Mouse (Mus musculus): Measurements from ENCODE around the gene Tarbp1. TPM values are rescaled to one million over a fixed set of nuclear protein-coding genes. Genes with fewer than 3 reads are reported as not detected.

Gene Tarbp1
- polyA plus RNA-seq, 1 experiment from 2014 or later: 2.8 TPM

GRCm38 (mm10) chr8:126379580-126379979 lies 95.3 kb downstream of the Tarbp1 start:
- Histone ChIP-seq H3K4me2 (ENCODE audit: low read depth) (no peak overlapping the region), H3K4me3 (ENCODE audit: low read depth, low read length) (no peak overlapping the region), H3K27ac (ENCODE audit: low read depth, low read length) (no peak overlapping the region), H3K9me3 (ENCODE audit: control insufficient read depth, low read length) (no peaks in the 10 kb centered on the region), H3K9ac (ENCODE audit: low read length) (no peak overlapping the region), H3K27me3 (ENCODE audit: control insufficient read depth, insufficient read depth, low read length) (no peaks in the 10 kb centered on the region), H3K36me3 (ENCODE audit: control insufficient read depth, insufficient read depth, low read length) (no peaks in the 10 kb centered on the region), H3K4me1 (ENCODE audit: control insufficient read depth, insufficient read depth, low read length) (no peaks in the 10 kb centered on the region)
- DNase-seq (ENCODE audit: low spot score): no peak
- ATAC-seq (ENCODE audit: insufficient read depth, low FRiP score, low TSS enrichment): no peak
- WGBS: 89% methylated on average over 6 of the region's 6 CpGs

Other genes with a start within 250 kb of the Tarbp1 start
- gene Slc35f3, start 176.5 kb downstream of the Tarbp1 start, polyA plus RNA-seq (2014; fragmentation: Nextera tagmentation; extraction: Ambion mirVana): 0.09 TPM in 2 replicates
- 38.8 and 48.4 TPM in 2 replicates for gene Coa6, start 52.5 kb downstream of the Tarbp1 start, polyA plus RNA-seq (2014; fragmentation: Nextera tagmentation; extraction: Ambion mirVana)
- gene Irf2bp2, start 118.9 kb upstream of the Tarbp1 start, polyA plus RNA-seq (2014; fragmentation: Nextera tagmentation; extraction: Ambion mirVana): 4.7 and 4.8 TPM in 2 replicates

All from neural tube, embryonic 11.5 days (tissue).